Mouse (Mus musculus): ENCODE results near the gene Vdac2. TPM values are rescaled to one million over a fixed set of nuclear protein-coding genes. Genes with fewer than 3 reads are reported as not detected.

Gene Vdac2
- total and polyA plus RNA-seq, 3 experiments, result 268 to 475 (median 461) TPM

DNA sequence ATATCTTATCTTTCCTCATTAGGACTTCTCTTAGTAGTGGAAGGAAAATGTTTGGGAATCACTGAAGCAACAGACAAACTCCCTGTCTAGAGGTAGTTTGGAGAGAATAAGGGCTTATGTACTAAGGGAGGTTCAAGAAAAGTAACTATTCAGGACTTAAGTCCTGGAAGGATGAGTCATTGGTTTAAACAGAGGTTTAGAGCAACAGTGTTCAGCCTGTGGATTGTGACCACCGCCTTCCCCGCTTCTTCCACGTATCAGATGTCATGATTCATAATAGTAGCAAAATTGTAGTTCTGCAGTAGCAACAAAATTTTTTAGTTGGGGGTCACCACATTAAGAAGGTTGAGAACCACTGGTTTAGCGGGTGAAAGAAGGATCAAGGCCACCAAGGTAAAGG is 24.4 kb upstream of the Vdac2 start:
- H3K27ac ChIP-seq (ENCODE audit: insufficient read depth, low read depth), result no peak overlapping the region

DNA sequence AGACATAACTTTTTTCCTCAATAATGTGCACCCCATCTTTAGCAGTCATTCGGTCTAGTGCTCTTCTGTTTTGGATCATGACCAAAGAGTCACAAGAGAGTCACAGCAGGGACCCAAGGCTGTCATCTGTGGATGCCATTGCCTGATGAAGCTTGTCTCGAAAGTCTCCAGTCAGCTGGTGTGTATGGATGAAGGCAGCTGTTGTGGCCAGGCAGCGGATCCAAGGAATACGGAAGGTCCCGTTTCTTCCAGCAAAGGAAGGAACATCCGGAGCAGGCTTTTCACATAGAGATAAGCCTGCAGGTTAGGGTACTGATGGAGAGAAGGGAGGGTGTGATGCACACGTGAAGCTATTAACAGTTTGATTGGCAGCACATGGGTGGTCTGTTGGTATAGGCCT is 23.4 kb upstream of the Vdac2 start:
- H3K4me3 ChIP-seq (replicated peaks in 1 of 3; ENCODE audit: low read depth in 2 of 3, low read length in 2 of 3, poor library complexity in 1 of 3), result no peak overlapping the region
- TF ChIP-seq MEF2A (IDR thresholded peaks at IDR 0.05; ENCODE audit: borderline replicate concordance, low read depth, low read length), result no peak
- TF ChIP-seq MAX (IDR thresholded peaks at IDR 0.05; ENCODE audit: low read length), result no peak
- no peak for TF ChIP-seq NELFE (IDR thresholded peaks at IDR 0.05; ENCODE audit: low read depth, low read length)
- no peak for TF ChIP-seq MAFK (IDR thresholded peaks at IDR 0.05; ENCODE audit: insufficient replicate concordance, low read length)
- no peak for TF ChIP-seq USF1 (IDR thresholded peaks at IDR 0.05; ENCODE audit: low read depth, low read length)
- no peak for TF ChIP-seq ETS1 (conservative IDR thresholded peaks at IDR 0.05; ENCODE audit: low read depth, low read length)
- no peak for TF ChIP-seq KAT2A (IDR thresholded peaks at IDR 0.05; ENCODE audit: insufficient replicate concordance, low read length)
- no peak for TF ChIP-seq ZNF384 (IDR thresholded peaks at IDR 0.05; ENCODE audit: low read depth, low read length)
- TF ChIP-seq TCF12 (IDR thresholded peaks at IDR 0.05; ENCODE audit: low read depth, low read length), result no peak
- H3K9me3 ChIP-seq (replicated peaks; ENCODE audit: low read length), result no peaks in the 10 kb centered on the region
- no peak overlapping the region for H3K27ac ChIP-seq (ENCODE audit: insufficient read depth, low read depth)
- H3K27me3 ChIP-seq (replicated peaks), result no peaks in the 10 kb centered on the region
- no peak for DNase-seq (ENCODE audit: extremely low read depth)
- no peaks in the 10 kb centered on the region for H3K79me2 ChIP-seq (replicated peaks; ENCODE audit: control insufficient read depth, extremely low read depth, insufficient read depth, poor library complexity, severe bottlenecking)
- dilution Hi-C loops (cut with MboI; ENCODE audit: extremely low pct_ligation_motif_present, extremely low pct_unique_long_range_greater_than_20kb, low sequenced_read_pairs) (no loop called here), in situ Hi-C loops (cut with MboI; ENCODE audit: low pct_ligation_motif_present, low pct_unique_long_range_greater_than_20kb, low sequenced_read_pairs) (no loop called here)
- H3K4me2 ChIP-seq (ENCODE audit: insufficient read depth, low read depth, poor library complexity, severe bottlenecking), result no peak overlapping the region
- no peak overlapping the region for H3K9ac ChIP-seq (ENCODE audit: insufficient read depth, low read depth)
- peaks cover 0 to 25% of the 10 kb centered on the region in 2 experiments for H3K36me3 ChIP-seq (replicated peaks in 1 of 2; ENCODE audit: control insufficient read depth in 1 of 2, insufficient read depth in 1 of 2, low read length in 1 of 2)
- peaks cover 2 to 8% of the 10 kb centered on the region in 2 experiments; a peak in 2 of 4 replicates for H3K4me1 ChIP-seq (ENCODE audit: control insufficient read depth in 1 of 2, insufficient read depth in 2 of 2)

More for the DNA sequence above, 24.4 kb upstream of the Vdac2 start:
- TF ChIP-seq CHD2 (IDR thresholded peaks at IDR 0.05; ENCODE audit: low read length) (no peak), ETS1 (conservative IDR thresholded peaks at IDR 0.05; ENCODE audit: low read depth, low read length) (no peak), GABPA (IDR thresholded peaks at IDR 0.05; ENCODE audit: insufficient replicate concordance, low read depth, low read length) (no peak), MYC (IDR thresholded peaks at IDR 0.05; ENCODE audit: low read depth, low read length) (no peak), POLR2AphosphoS2 (IDR thresholded peaks at IDR 0.05; ENCODE audit: low read depth, low read length) (no peak), SMC3 (IDR thresholded peaks at IDR 0.05; ENCODE audit: low read depth, low read length) (no peak)
- H3K79me2 ChIP-seq (replicated peaks; ENCODE audit: control insufficient read depth, extremely low read depth, insufficient read depth, poor library complexity, severe bottlenecking), result no peaks in the 10 kb centered on the region
- H3K27me3 ChIP-seq (replicated peaks), result no peaks in the 10 kb centered on the region
- DNase-seq (ENCODE audit: extremely low read depth), result no peak
- peaks cover 0 to 25% of the 10 kb centered on the region in 2 experiments for H3K36me3 ChIP-seq (replicated peaks in 1 of 2; ENCODE audit: control insufficient read depth in 1 of 2, insufficient read depth in 1 of 2, low read length in 1 of 2)
- H3K4me1 ChIP-seq (ENCODE audit: control insufficient read depth in 1 of 2, insufficient read depth in 2 of 2), result no peaks in the 10 kb centered on the region
- no peak overlapping the region for H3K9ac ChIP-seq (ENCODE audit: insufficient read depth, low read depth)
- H3K9me3 ChIP-seq (replicated peaks; ENCODE audit: low read length), result no peaks in the 10 kb centered on the region
- no peak overlapping the region for H3K4me2 ChIP-seq (ENCODE audit: insufficient read depth, low read depth, poor library complexity, severe bottlenecking)
- H3K4me3 ChIP-seq (replicated peaks in 1 of 3; ENCODE audit: low read depth in 2 of 3, low read length in 2 of 3, poor library complexity in 1 of 3), result no peak overlapping the region
- dilution Hi-C loops (cut with MboI; ENCODE audit: extremely low pct_ligation_motif_present, extremely low pct_unique_long_range_greater_than_20kb, low sequenced_read_pairs), result no loop called here
- in situ Hi-C loops (cut with MboI; ENCODE audit: low pct_ligation_motif_present, low pct_unique_long_range_greater_than_20kb, low sequenced_read_pairs), result no loop called here
